Mouse (Mus musculus): ENCODE measurements around the gene Alpl.

DNA sequence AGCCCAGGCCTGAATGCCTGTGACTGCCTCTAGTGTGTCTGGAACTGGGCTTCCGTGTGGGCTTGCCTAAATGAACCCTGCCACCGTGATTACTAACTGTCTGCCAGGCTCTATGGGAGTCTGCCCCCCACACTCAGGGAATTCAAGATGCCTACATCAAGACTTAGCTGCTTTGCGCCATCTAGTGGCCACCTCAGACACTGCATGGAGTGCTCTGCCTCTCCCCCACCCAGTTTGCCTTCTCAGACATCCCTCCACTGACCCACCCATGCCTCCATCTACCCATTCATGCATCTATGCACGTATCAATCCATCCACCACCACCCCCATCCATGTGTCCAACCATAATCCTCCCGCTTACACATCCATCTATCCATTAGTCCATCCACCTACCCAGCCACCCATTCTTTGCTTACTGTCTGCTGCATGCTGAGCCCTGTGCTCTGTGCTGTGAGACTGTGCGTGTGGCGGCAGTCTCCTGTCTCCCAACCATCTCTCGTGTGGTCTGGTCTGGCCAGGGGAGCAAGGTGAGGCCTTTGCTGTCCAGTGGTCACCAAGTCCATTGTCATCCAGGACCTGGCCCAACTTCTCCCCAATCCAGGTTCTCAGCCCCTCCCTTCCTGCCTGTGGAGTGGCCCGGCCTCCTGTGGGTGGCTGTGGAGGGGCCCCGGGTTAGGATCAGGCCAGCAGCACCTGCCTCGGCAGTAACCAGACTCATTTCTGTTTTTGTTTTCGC is 73.3 kb downstream of the Alpl start:
- TF ChIP-seq POLR2A (IDR thresholded peaks at IDR 0.05; ENCODE audit: insufficient read length, low read depth) (no peak), USF1 (IDR thresholded peaks at IDR 0.05; ENCODE audit: low read depth) (no peak), POLR2AphosphoS2 (IDR thresholded peaks at IDR 0.05; ENCODE audit: insufficient read length, low read depth) (no peak), CEBPB (IDR thresholded peaks at IDR 0.05; ENCODE audit: insufficient read depth, poor library complexity, severe bottlenecking) (no peak), MYOD1 (IDR thresholded peaks at IDR 0.05; ENCODE audit: control insufficient read depth in 1 of 3, insufficient read length in 2 of 3, low read depth in 2 of 3) (no peak), MYOG (IDR thresholded peaks at IDR 0.05; ENCODE audit: control insufficient read depth in 1 of 3, insufficient read depth in 1 of 3, insufficient read length in 2 of 3, low read depth in 2 of 3) (no peak), E2F4 (IDR thresholded peaks at IDR 0.05; ENCODE audit: insufficient read depth) (no peak)

Data from myocyte (in vitro differentiated cells).